Comparison of ENCODE assay signal across 9 mouse cellular contexts in the genomic region with DNA sequence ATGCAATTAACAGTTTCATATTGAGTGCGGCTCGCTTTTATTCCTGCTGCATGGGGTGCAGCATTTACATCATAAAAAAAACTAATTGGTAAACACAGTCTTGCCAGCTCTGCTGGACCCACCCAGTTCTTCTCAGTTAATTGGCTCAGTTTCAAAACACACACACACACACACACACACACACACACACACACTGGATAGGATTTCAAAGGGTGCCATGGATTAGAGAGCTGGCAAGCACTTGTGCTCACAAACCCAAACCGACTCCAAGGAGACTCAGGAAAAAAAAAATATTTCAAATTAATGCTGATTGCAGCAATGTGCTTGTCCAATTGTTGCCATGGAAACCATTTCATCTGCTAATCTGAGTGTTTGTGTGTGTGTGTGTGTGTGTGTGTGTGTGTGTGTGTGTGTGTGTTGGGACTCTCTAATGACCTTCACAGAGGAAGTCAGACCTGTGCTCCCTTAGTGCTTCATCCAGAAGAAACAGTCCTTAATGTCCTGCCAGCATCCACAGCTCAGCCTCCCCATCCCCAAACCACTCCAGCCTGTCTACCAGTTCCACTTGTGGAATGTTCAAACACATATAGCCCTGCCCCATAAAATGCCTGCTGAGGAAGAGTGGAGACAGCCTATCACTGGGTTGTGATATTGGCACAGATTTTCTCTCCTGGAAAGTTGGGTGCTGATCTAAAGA.
DNase-seq lines count a peak whose midpoint lies in the region; ATAC-seq and TF ChIP-seq lines count a peak whose summit lies in the region.
"Had no signal": no experiment of that assay in that cellular context is flagged by ENCODE, and none has a peak within 500 bp of the region (broad histone marks: within the 10 kb centered on the region; RNA-seq: fewer than 3 reads in every experiment).

No protein-coding gene starts in this region.

- H3K4me1 ChIP-seq in lung, embryonic 15.5 days = no peaks in the 10 kb centered on the region
- no peaks in the 10 kb centered on the region for H3K4me1 ChIP-seq in heart, adult 2 months (ENCODE audit: control insufficient read depth, insufficient read depth, low read length)

- 0 out of 2 replicates have a peak, but pooled peaks have one; percentile 25 for ATAC-seq in frontal cortex, adult (ENCODE audit: low TSS enrichment)
- ATAC-seq in lung, embryonic 15.5 days (ENCODE audit: borderline replicate concordance, extremely low read depth, low FRiP score, low TSS enrichment) = peak; percentile 35
- no peak for ATAC-seq in activated CD4-positive, CD25-positive, alpha-beta regulatory T cell, adult 4 months

- no peak for TF ChIP-seq EP300 in heart, adult 2 months (IDR thresholded peaks at IDR 0.05; ENCODE audit: insufficient read depth, low read depth, low read length)

- intact Hi-C loops in heart, adult 2 months (cut with DNase I) = no loop called here

- no peaks in the 10 kb centered on the region for H3K9me3 ChIP-seq in lung, embryonic 15.5 days

- H3K27ac ChIP-seq in lung, embryonic 15.5 days = no peak overlapping the region
- H3K27ac ChIP-seq in heart, adult 2 months = no peak overlapping the region

- no peak overlapping the region for H3K4me3 ChIP-seq in lung, embryonic 15.5 days
- H3K4me3 ChIP-seq in heart, adult 2 months = no peak overlapping the region

- TF ChIP-seq POLR2A in heart, adult 2 months (IDR thresholded peaks at IDR 0.05; ENCODE audit: insufficient read depth, low read depth, low read length) = no peak

- DNase-seq in lung, adult 18-20 months = peak; percentile 6 to 25
- no peak for DNase-seq in lung, postnatal 14 days
- peak; percentile 21 for DNase-seq in right cerebral cortex, postnatal 14 days
- no peak for DNase-seq in heart, adult 2 months
- DNase-seq in thymus, postnatal 10 days (ENCODE audit: low spot score in 2 of 2) = no peak
- DNase-seq: kidney, postnatal 25 days had no signal

- no peak overlapping the region for H3K4me2 ChIP-seq in lung, embryonic 15.5 days

- H3K9ac ChIP-seq in lung, embryonic 15.5 days = no peak overlapping the region
- no peak overlapping the region for H3K9ac ChIP-seq in heart, adult 2 months (ENCODE audit: low read depth, low read length)

- H3K27me3 ChIP-seq in lung, embryonic 15.5 days = no peaks in the 10 kb centered on the region
- no peaks in the 10 kb centered on the region for H3K27me3 ChIP-seq in heart, adult 2 months (ENCODE audit: control insufficient read depth, insufficient read depth, low read length)

- WGBS in lung, embryonic 15.5 days = 40% methylated on average over 3 of the region's 3 CpGs
- WGBS in heart, adult 2 months = 66% methylated on average over 3 of the region's 3 CpGs

- H3K36me3 ChIP-seq in lung, embryonic 15.5 days = no peaks in the 10 kb centered on the region
- no peaks in the 10 kb centered on the region for H3K36me3 ChIP-seq in heart, adult 2 months (ENCODE audit: control insufficient read depth, insufficient read depth, low read length)

- no peak for TF ChIP-seq CTCF in heart, adult 2 months (IDR thresholded peaks at IDR 0.05)

- H3K79me2 ChIP-seq in heart, adult 2 months (replicated peaks; ENCODE audit: control insufficient read depth, insufficient read depth, low read length) = no peaks in the 10 kb centered on the region

Comparison
In these comparisons a context has a peak if more than half of its experiments do, and no peak if none do; other contexts are left out.
1. DNase-seq: peak in lung, adult 18-20 months (2 of 2) and right cerebral cortex, postnatal 14 days (single experiment); none in lung, postnatal 14 days (single experiment), heart, adult 2 months (0 of 2) and thymus, postnatal 10 days (0 of 2).